ENCODE assay signal across 25 mouse cellular contexts in the genomic region with DNA sequence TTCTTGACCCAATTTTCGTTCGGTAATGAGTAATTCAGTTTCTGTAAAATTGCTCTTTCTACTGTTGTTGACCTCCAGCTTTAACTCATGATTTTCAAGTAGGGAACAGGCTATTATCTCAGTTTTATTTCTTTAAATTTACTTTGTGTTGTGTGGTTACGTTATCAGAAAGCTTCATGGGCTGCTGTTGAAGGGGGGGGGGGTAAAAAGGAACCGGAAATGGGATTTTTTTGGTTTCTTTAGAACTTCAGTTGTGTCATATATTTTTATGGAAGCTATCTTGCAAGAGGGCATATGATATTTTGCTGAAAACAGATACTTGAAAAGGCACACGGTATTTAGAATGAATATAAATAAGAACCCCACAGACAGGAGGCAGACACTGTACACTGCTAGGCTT. TPM values are rescaled to one million over a fixed set of nuclear protein-coding genes. Genes with fewer than 3 reads are reported as not detected.
A peak's percentile ranks its signal among the peaks of the same experiment; 100 is the strongest.
DNase-seq lines count a peak whose midpoint lies in the region; TF ChIP-seq lines count a peak whose summit lies in the region.
"Had no signal": no experiment of that assay in that cellular context is flagged by ENCODE, and none has a peak within 500 bp of the region (broad histone marks: within the 10 kb centered on the region; RNA-seq: fewer than 3 reads in every experiment).

No protein-coding gene starts in this region.

- H3K27me3 ChIP-seq in MEL (ENCODE audit: control insufficient read depth in 1 of 2, insufficient read depth in 2 of 2, low read length in 2 of 2) = no peaks in the 10 kb centered on the region
- H3K27me3 ChIP-seq: CH12.LX, Patski had no signal

- peak; percentile 35 for DNase-seq in MEL (ENCODE audit: low read depth, low spot score)
- no peak for DNase-seq in adrenal gland, adult (ENCODE audit: inconsistent age in 2 of 2, low spot score in 1 of 2)
- DNase-seq: adrenal gland, adult 2 months; adrenal gland, adult 8-10 months; adrenal gland, postnatal 10 days; adrenal gland, postnatal 14 days; adrenal gland, postnatal 25 days; adrenal gland, postnatal 36 days; B cell, adult 2 months; cerebellum, adult 11 months; cerebellum, adult 11-12 months; cerebellum, adult 18-20 months; cerebellum, adult 2 months; cerebellum, adult 8-10 months; cerebellum, adult 9-10 months had no signal

- TF ChIP-seq CTCF in MEL (IDR thresholded peaks at IDR 0.05 in 2 of 3, conservative IDR thresholded peaks at IDR 0.05 in 1 of 3; ENCODE audit: control insufficient read depth in 1 of 3, insufficient read depth in 1 of 3, low read depth in 2 of 3, low read length in 3 of 3, poor library complexity in 1 of 3, severe bottlenecking in 1 of 3) = no peak

- peak overlapping the region in 1 of 2 experiments; percentile 32; a peak in 1 of 4 replicates for H3K4me3 ChIP-seq in MEL (ENCODE audit: control insufficient read depth in 1 of 2, insufficient read depth in 1 of 2, low read depth in 2 of 2, low read length in 2 of 2)

- H3K9me3 ChIP-seq in MEL (replicated peaks; ENCODE audit: insufficient read depth, low read length) = no peaks in the 10 kb centered on the region

- TF ChIP-seq RAD21 in MEL (IDR thresholded peaks at IDR 0.05; ENCODE audit: low read depth, low read length) = no peak

- H3K27ac ChIP-seq in MEL (ENCODE audit: control insufficient read depth, low read depth, low read length) = no peak overlapping the region; the same call in 1 of the 2 replicates

- H3K79me2 ChIP-seq in MEL (ENCODE audit: control insufficient read depth, insufficient read depth, low read length, poor library complexity) = no peaks in the 10 kb centered on the region

- peak in 1 of 2 experiments; percentile 66; a peak in 3 of 4 replicates for TF ChIP-seq EP300 in MEL (IDR thresholded peaks at IDR 0.05; ENCODE audit: low read depth in 1 of 2, low read length in 2 of 2)

- peaks cover 0 to 7% of the 10 kb centered on the region in 2 experiments; a peak in 2 of 4 replicates for H3K36me3 ChIP-seq in MEL (ENCODE audit: control insufficient read depth in 1 of 2, insufficient read depth in 2 of 2, low read length in 2 of 2)
- H3K36me3 ChIP-seq: G1E had no signal

- TF ChIP-seq POLR2A in MEL (IDR thresholded peaks at IDR 0.05; ENCODE audit: control insufficient read depth in 1 of 2, insufficient read depth in 1 of 2, low read depth in 1 of 2, low read length in 2 of 2, poor library complexity in 1 of 2) = no peak

- H3K4me1 ChIP-seq in MEL (ENCODE audit: control insufficient read depth in 1 of 2, insufficient read depth in 2 of 2, low read length in 2 of 2) = peaks cover 2 to 3% of the 10 kb centered on the region in 2 experiments; a peak in 2 of 4 replicates

- H3K9ac ChIP-seq in MEL (ENCODE audit: control insufficient read depth, low read depth, low read length, poor library complexity, severe bottlenecking) = no peak overlapping the region

TF ChIP-seq in MEL, 35 proteins besides CTCF, POLR2A, EP300 and RAD21:
- TF ChIP-seq TCF12 (IDR thresholded peaks at IDR 0.05; ENCODE audit: low read depth, low read length) (peak; percentile 24; the same call in 1 of the 2 replicates), NELFE (IDR thresholded peaks at IDR 0.05; ENCODE audit: low read depth, low read length) (no peak), TAL1 (IDR thresholded peaks at IDR 0.05; ENCODE audit: low read length) (no peak), RCOR1 (IDR thresholded peaks at IDR 0.05; ENCODE audit: low read depth, low read length) (0 out of 2 replicates have a peak, but pooled peaks have one; percentile 19), MXI1 (IDR thresholded peaks at IDR 0.05; ENCODE audit: low read depth, low read length) (no peak), TBP (IDR thresholded peaks at IDR 0.05; ENCODE audit: low read depth, low read length) (no peak), KAT2A (conservative IDR thresholded peaks at IDR 0.05; ENCODE audit: low read depth, low read length) (no peak), CHD2 (IDR thresholded peaks at IDR 0.05; ENCODE audit: low read length) (no peak), ZC3H11A (IDR thresholded peaks at IDR 0.05; ENCODE audit: low read depth, low read length) (no peak), ETS1 (IDR thresholded peaks at IDR 0.05; ENCODE audit: low read depth, low read length) (peak; percentile 63), MAX (IDR thresholded peaks at IDR 0.05; ENCODE audit: low read length) (no peak), MEF2A (IDR thresholded peaks at IDR 0.05; ENCODE audit: extremely low read depth, insufficient replicate concordance, low read depth, low read length, poor library complexity, severe bottlenecking) (no peak), UBTF (IDR thresholded peaks at IDR 0.05; ENCODE audit: borderline replicate concordance, insufficient read depth, low read depth, low read length) (no peak), GATA1 (IDR thresholded peaks at IDR 0.05; ENCODE audit: low read depth, low read length) (no peak), MAFK (IDR thresholded peaks at IDR 0.05; ENCODE audit: borderline replicate concordance, low read depth, low read length) (no peak), CHD1 (IDR thresholded peaks at IDR 0.05; ENCODE audit: low read depth, low read length) (no peak), ELF1 (IDR thresholded peaks at IDR 0.05; ENCODE audit: low read depth, low read length) (no peak), GABPA (IDR thresholded peaks at IDR 0.05; ENCODE audit: low read depth, low read length) (no peak), MAZ (IDR thresholded peaks at IDR 0.05; ENCODE audit: low read depth, low read length) (no peak), SMC3 (IDR thresholded peaks at IDR 0.05; ENCODE audit: low read depth, low read length) (no peak), E2F4 (IDR thresholded peaks at IDR 0.05; ENCODE audit: borderline replicate concordance, low read depth, low read length) (no peak), JUND (IDR thresholded peaks at IDR 0.05; ENCODE audit: low read depth, low read length) (no peak), POLR2AphosphoS5 (IDR thresholded peaks at IDR 0.05; ENCODE audit: borderline replicate concordance, low read depth, low read length) (no peak), HCFC1 (IDR thresholded peaks at IDR 0.05; ENCODE audit: low read depth, low read length) (no peak), NRF1 (IDR thresholded peaks at IDR 0.05; ENCODE audit: insufficient read depth, low read depth, low read length, poor library complexity, severe bottlenecking) (no peak), POLR2AphosphoS2 (IDR thresholded peaks at IDR 0.05; ENCODE audit: low read length) (no peak), ZNF384 (IDR thresholded peaks at IDR 0.05; ENCODE audit: low read depth, low read length) (peak; percentile 48; the same call in 1 of the 2 replicates), USF2 (IDR thresholded peaks at IDR 0.05; ENCODE audit: borderline replicate concordance in 1 of 2, insufficient read depth in 1 of 2, low read depth in 1 of 2, low read length in 2 of 2) (no peak), ZKSCAN1 (IDR thresholded peaks at IDR 0.05; ENCODE audit: low read depth, low read length) (no peak), MYB (IDR thresholded peaks at IDR 0.05; ENCODE audit: low read depth, low read length) (no peak), USF1 (IDR thresholded peaks at IDR 0.05; ENCODE audit: low read depth, low read length) (no peak), BHLHE40 (IDR thresholded peaks at IDR 0.05; ENCODE audit: borderline replicate concordance, low read depth, low read length) (no peak)

RNA-seq across cellular contexts. Expression of gene Mrgprb4, which starts 26.0 kb away (rescaled TPM):
- not detected in 2 replicates for total RNA-seq in MEL (2012; rRNA removed)
- polyA plus RNA-seq in MEL (2012; ENCODE audit: insufficient read depth in 1 of 2, insufficient read length in 2 of 2, low read depth in 1 of 2, low replicate concordance in 2 of 2, missing spikeins in 1 of 2) = not detected
- total RNA-seq: adrenal gland, adult 18-20 months; adrenal gland, adult 2 months; adrenal gland, adult 8-10 months; adrenal gland, postnatal 10 days; adrenal gland, postnatal 14 days; adrenal gland, postnatal 25 days; adrenal gland, postnatal 36 days; adrenal gland, postnatal 4 days; CH12.LX; ES-E14 had no signal
- polyA plus RNA-seq: activated CD4-positive, CD25-positive, alpha-beta regulatory T cell, adult 4 months; adrenal gland, adult 2 months; brain, embryonic 14.5 days; C2C12; CD4-positive, CD25-positive, alpha-beta regulatory T cell, adult 4 months; cerebellum, adult 2 months; G1E; Patski had no signal

RNA-seq across cellular contexts. Expression of gene Mrgprb5, which starts 56.2 kb away (rescaled TPM):
- not detected in 2 replicates for total RNA-seq in MEL (2012; rRNA removed)
- polyA plus RNA-seq in MEL (2012; ENCODE audit: insufficient read depth in 1 of 2, insufficient read length in 2 of 2, low read depth in 1 of 2, low replicate concordance in 2 of 2, missing spikeins in 1 of 2) = not detected
- total RNA-seq: adrenal gland, adult 18-20 months; adrenal gland, adult 2 months; adrenal gland, adult 8-10 months; adrenal gland, postnatal 10 days; adrenal gland, postnatal 14 days; adrenal gland, postnatal 25 days; adrenal gland, postnatal 36 days; adrenal gland, postnatal 4 days; CH12.LX; ES-E14; G1E had no signal
- polyA plus RNA-seq: activated CD4-positive, CD25-positive, alpha-beta regulatory T cell, adult 4 months; adrenal gland, adult 2 months; brain, embryonic 14.5 days; C2C12; CD4-positive, CD25-positive, alpha-beta regulatory T cell, adult 4 months; cerebellum, adult 2 months; G1E; Patski had no signal
